In the genomic region with DNA sequence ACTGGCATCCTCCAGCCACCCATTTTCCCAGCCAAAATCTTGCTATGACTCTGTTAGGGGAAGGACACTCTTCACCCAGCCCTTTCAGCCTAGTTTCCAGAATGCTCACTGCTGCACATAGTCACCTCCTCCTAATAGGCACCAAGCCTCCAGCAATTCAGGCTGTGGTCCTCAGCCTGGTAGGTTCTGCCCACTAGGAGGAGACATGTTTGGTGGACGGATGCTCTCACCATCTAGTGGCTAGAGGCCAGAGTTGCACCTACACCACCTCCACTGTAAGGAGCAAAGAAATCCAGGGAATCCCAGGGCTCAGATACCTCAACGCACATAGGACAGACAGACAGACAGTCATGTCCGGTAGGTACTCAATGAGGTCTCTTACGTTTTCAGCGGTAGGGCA, we compare ENCODE assay signal across 9 mouse cellular contexts.
DNase-seq lines count a peak whose midpoint lies in the region; ATAC-seq and TF ChIP-seq lines count a peak whose summit lies in the region.
"Had no signal": no experiment of that assay in that cellular context is flagged by ENCODE, and none has a peak within 500 bp of the region (broad histone marks: within the 10 kb centered on the region; RNA-seq: fewer than 3 reads in every experiment).

No protein-coding gene starts in this region.

- peak; percentile 54 for TF ChIP-seq CTCF in liver, adult 2 months (IDR thresholded peaks at IDR 0.05; ENCODE audit: low read depth, low read length)

- H3K27me3 ChIP-seq in liver, adult 2 months (ENCODE audit: control insufficient read depth, insufficient read depth, low read length): no peaks in the 10 kb centered on the region
- H3K27me3 ChIP-seq in splenic B cell, adult 2 months (ENCODE audit: control insufficient read depth, insufficient read depth, low read length, poor library complexity, severe bottlenecking): no peaks in the 10 kb centered on the region

- no peak overlapping the region for H3K27ac ChIP-seq in liver, adult 2 months (replicated peaks; ENCODE audit: insufficient read depth, low read depth, low read length)
- H3K27ac ChIP-seq: macrophage had no signal

- no peaks in the 10 kb centered on the region for H3K79me2 ChIP-seq in liver, adult 2 months (ENCODE audit: control insufficient read depth, insufficient read depth, low read length)

- no peak overlapping the region for H3K9ac ChIP-seq in liver, adult 2 months (ENCODE audit: low read depth, low read length)

- intact Hi-C loops in left cerebral cortex, postnatal 4 days (cut with DNase I): loop anchor here (10.0 kb wide), 1 partner anchor 233 kb away; no protein-coding TSS in a partner anchor

- TF ChIP-seq POLR2A in liver, adult 2 months (IDR thresholded peaks at IDR 0.05; ENCODE audit: extremely low read depth, insufficient read depth, low read length): no peak

- H3K36me3 ChIP-seq in liver, adult 2 months (ENCODE audit: control insufficient read depth, insufficient read depth, low read length): peaks cover 32% of the 10 kb centered on the region; the same call in 1 of the 2 replicates
- peaks cover 27% of the 10 kb centered on the region for H3K36me3 ChIP-seq in splenic B cell, adult 2 months (ENCODE audit: control insufficient read depth, insufficient read depth, low read length, poor library complexity, severe bottlenecking)

- DNase-seq in adrenal gland, adult (ENCODE audit: inconsistent age in 2 of 2, low spot score in 1 of 2): peak; percentile 55 to 82
- DNase-seq in adrenal gland, adult 8-10 months: no peak
- no peak for DNase-seq in liver, adult 2 months (ENCODE audit: extremely low read depth, low read depth, low spot score)
- DNase-seq in liver: no peak
- peak; percentile 76 for DNase-seq in adrenal gland, postnatal 10 days
- DNase-seq in left cerebral cortex, postnatal 4 days: peak; percentile 71
- peak; percentile 38 for DNase-seq in splenic B cell, adult 2 months (ENCODE audit: low read depth, low spot score)

- no peak overlapping the region for H3K4me3 ChIP-seq in liver, adult 2 months (ENCODE audit: insufficient read depth, low read depth, low read length)

- 69% methylated on average over 5 of the region's 5 CpGs for WGBS in liver, adult 2 months

- peak; percentile 37 to 54; a peak in 2 of 4 replicates for ATAC-seq in hematopoietic stem cell, adult 5-6 weeks (replicated peaks in 1 of 2; ENCODE audit: insufficient read depth in 1 of 2, low FRiP score in 2 of 2, low TSS enrichment in 1 of 2, low read depth in 1 of 2, poor library complexity in 2 of 2, severe bottlenecking in 2 of 2)

- no peaks in the 10 kb centered on the region for H3K4me1 ChIP-seq in liver, adult 2 months (ENCODE audit: control insufficient read depth, insufficient read depth, low read length)

Comparison
In these comparisons a context has a peak if more than half of its experiments do, and no peak if none do; other contexts are left out.
1. DNase-seq: peak in adrenal gland, adult (2 of 2), adrenal gland, postnatal 10 days (single experiment), left cerebral cortex, postnatal 4 days (single experiment) and splenic B cell, adult 2 months (single experiment); none in adrenal gland, adult 8-10 months (single experiment), liver, adult 2 months (single experiment) and liver (single experiment).